Mouse (Mus musculus): ENCODE results near the gene Dtnbp1. TPM values are rescaled to one million over a fixed set of nuclear protein-coding genes. Genes with fewer than 3 reads are reported as not detected.

Gene Dtnbp1
- polyA plus RNA-seq, 1 experiment from 2014 or later, result 133 TPM

DNA sequence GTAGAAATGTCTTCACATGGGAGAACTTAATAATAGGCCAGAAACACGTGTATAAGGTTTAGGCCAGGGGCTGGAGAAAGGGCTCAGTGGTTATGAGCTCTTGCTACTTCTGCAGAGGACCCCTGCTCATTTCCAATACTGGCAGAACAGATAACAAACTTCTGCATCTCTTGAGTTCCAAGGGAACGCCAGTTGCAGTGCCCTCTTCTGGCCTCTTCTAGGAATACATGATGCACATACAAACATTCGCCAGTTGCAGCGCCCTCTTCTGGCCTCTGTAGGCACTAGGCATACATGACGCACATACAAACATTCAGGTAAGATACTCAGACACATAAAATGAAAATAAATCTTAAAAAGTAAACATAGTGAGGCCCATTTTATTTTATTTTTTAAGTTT is 4.5 kb upstream of the Dtnbp1 start:
- Histone ChIP-seq H3K4me2 (ENCODE audit: low read length) (no peak overlapping the region), H3K36me3 (ENCODE audit: control insufficient read depth, insufficient read depth, low read length) (no peaks in the 10 kb centered on the region), H3K9me3 (ENCODE audit: control insufficient read depth, low read length) (no peaks in the 10 kb centered on the region), H3K4me3 (ENCODE audit: low read length) (no peak overlapping the region), H3K9ac (ENCODE audit: low read depth, low read length) (no peak overlapping the region), H3K4me1 (ENCODE audit: control insufficient read depth, insufficient read depth, low read depth, low read length) (peaks cover 6% of the 10 kb centered on the region), H3K27ac (ENCODE audit: low read depth, low read length) (no peak overlapping the region), H3K27me3 (replicated peaks; ENCODE audit: control insufficient read depth, insufficient read depth, low read length) (no peaks in the 10 kb centered on the region)
- no peak for ATAC-seq
- 82% methylated on average over 5 of the region's 5 CpGs for WGBS

- H3K4me2 ChIP-seq (ENCODE audit: low read length), result no peak overlapping the region
- H3K27me3 ChIP-seq (replicated peaks; ENCODE audit: control insufficient read depth, insufficient read depth, low read length), result no peaks in the 10 kb centered on the region
- H3K9ac ChIP-seq (ENCODE audit: low read depth, low read length), result no peak overlapping the region
- no peak for ATAC-seq
- WGBS, result 81% methylated on average over 7 of the region's 7 CpGs
- H3K4me1 ChIP-seq (ENCODE audit: control insufficient read depth, insufficient read depth, low read depth, low read length), result peaks cover 7% of the 10 kb centered on the region
- H3K9me3 ChIP-seq (ENCODE audit: control insufficient read depth, low read length), result no peaks in the 10 kb centered on the region
- no peaks in the 10 kb centered on the region for H3K36me3 ChIP-seq (ENCODE audit: control insufficient read depth, insufficient read depth, low read length)
- no peak overlapping the region for H3K4me3 ChIP-seq (ENCODE audit: low read length)
- no peak overlapping the region for H3K27ac ChIP-seq (ENCODE audit: low read depth, low read length)
Observed at GRCm38 (mm10) chr13:45005861-45006260, 3.9 kb upstream of the Dtnbp1 start.

DNA sequence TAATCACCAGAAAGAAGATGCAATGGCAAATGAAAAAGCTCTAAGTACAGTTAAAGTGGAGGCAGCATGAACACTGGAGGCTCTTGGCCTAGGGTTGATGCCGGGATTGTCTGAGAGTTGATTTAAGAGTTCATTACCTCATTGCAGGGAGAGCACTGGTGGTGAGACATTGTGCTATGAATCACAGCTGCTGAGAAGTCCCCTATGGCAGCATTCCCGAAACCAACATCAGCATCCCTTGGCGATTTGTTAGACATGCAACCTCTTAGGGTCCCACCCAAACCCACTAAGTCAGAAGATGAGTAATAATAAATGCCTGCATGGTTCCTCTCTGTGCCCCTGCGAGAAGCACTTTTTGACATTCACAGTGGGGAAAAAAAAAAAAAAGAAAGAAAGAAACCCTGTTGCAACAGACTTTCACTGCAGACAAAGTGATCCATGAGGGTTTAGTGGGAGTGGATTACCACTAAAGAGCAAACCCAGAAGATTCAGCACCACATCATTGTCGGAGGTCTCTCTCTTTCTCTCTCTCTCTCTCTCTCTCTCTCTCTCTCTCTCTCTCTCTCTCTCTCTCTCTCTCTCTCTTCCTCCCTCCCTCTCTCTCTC is 3.1 kb upstream of the Dtnbp1 start:
- H3K4me1 ChIP-seq (ENCODE audit: control insufficient read depth, insufficient read depth, low read depth, low read length), result peaks cover 13% of the 10 kb centered on the region
- no peaks in the 10 kb centered on the region for H3K27me3 ChIP-seq (replicated peaks; ENCODE audit: control insufficient read depth, insufficient read depth, low read length)
- H3K4me3 ChIP-seq (ENCODE audit: low read length), result no peak overlapping the region
- H3K9me3 ChIP-seq (ENCODE audit: control insufficient read depth, low read length), result no peaks in the 10 kb centered on the region
- ATAC-seq, result no peak
- no peaks in the 10 kb centered on the region for H3K36me3 ChIP-seq (ENCODE audit: control insufficient read depth, insufficient read depth, low read length)
- H3K27ac ChIP-seq (ENCODE audit: low read depth, low read length), result no peak overlapping the region
- 75% methylated on average over 5 of the region's 5 CpGs for WGBS
- H3K9ac ChIP-seq (ENCODE audit: low read depth, low read length), result no peak overlapping the region
- H3K4me2 ChIP-seq (ENCODE audit: low read length), result no peak overlapping the region

DNA sequence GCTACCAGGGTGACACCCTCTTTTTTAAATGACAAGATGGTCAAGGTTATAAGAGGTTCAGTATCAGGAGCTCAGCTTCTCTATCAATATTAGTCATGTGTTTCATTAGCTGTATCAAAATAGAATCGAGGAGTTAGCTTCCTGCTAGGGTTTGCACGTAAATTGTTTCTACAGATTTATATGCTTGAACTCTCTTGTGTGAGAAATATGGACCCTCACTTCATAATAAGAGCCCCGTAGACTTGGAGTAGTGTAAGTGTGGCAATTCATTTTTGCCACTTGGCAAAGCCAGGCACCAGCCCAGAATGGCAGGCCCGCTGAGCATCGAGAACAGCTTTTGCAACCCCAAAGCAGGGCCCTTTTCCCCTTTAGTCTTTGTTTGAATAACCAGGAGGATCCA is 1.1 kb upstream of the Dtnbp1 start:
- Histone ChIP-seq H3K4me1 (ENCODE audit: control insufficient read depth, insufficient read depth, low read depth, low read length) (peaks cover 17% of the 10 kb centered on the region), H3K27me3 (replicated peaks; ENCODE audit: control insufficient read depth, insufficient read depth, low read length) (no peaks in the 10 kb centered on the region), H3K9me3 (ENCODE audit: control insufficient read depth, low read length) (no peaks in the 10 kb centered on the region), H3K36me3 (ENCODE audit: control insufficient read depth, insufficient read depth, low read length) (no peaks in the 10 kb centered on the region), H3K27ac (ENCODE audit: low read depth, low read length) (no peak overlapping the region), H3K4me2 (ENCODE audit: low read length) (peak overlapping the region; percentile 67), H3K4me3 (ENCODE audit: low read length) (no peak overlapping the region; the same call in 1 of the 2 replicates), H3K9ac (ENCODE audit: low read depth, low read length) (no peak overlapping the region)
- 66% methylated on average over 5 of the region's 5 CpGs for WGBS
- no peak for ATAC-seq

DNA sequence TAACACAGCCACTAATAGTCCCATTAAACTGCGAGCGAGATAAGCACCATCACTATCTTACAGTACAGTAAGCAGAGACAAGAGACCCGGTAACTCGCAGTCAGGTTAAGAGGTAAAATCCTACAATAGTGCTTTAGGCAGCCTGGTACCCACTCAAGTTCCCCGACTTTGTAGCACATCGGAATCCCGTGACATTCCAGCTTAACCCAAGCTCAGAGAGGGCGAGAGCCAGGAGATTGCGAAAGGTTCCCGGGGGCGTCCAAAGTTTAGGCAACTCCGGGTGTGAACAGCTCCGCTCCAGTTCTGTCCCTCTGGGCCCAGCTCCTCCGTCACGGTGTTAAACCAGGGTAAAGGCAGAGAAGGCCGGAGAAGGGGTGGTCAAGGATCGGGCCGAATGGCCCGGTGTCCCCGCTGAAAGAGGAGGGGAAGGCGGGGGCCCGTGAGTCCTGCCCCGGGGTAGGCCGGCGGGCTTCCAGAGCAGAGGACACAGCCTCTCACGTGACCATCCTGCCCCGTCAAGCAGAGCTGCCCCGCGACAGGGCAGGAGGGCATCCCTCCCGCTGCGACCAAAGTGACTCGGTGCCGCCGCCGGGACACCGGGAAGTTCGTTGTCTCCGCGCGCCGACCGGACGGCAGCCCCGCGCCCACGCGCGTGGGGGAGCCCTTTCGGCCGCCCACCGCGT is 578 bp downstream of the Dtnbp1 start:
- H3K27ac ChIP-seq (ENCODE audit: low read depth, low read length), result peak overlapping the region; percentile 84
- peak overlapping the region; percentile 67 for H3K4me2 ChIP-seq (ENCODE audit: low read length)
- H3K27me3 ChIP-seq (replicated peaks; ENCODE audit: control insufficient read depth, insufficient read depth, low read length), result no peaks in the 10 kb centered on the region
- ATAC-seq, result peak; percentile 50
- no peaks in the 10 kb centered on the region for H3K36me3 ChIP-seq (ENCODE audit: control insufficient read depth, insufficient read depth, low read length)
- no peaks in the 10 kb centered on the region for H3K9me3 ChIP-seq (ENCODE audit: control insufficient read depth, low read length)
- peak overlapping the region; percentile 94 for H3K4me3 ChIP-seq (ENCODE audit: low read length)
- H3K4me1 ChIP-seq (ENCODE audit: control insufficient read depth, insufficient read depth, low read depth, low read length), result peaks cover 17% of the 10 kb centered on the region
- peak overlapping the region; percentile 87 for H3K9ac ChIP-seq (ENCODE audit: low read depth, low read length)
- WGBS, result under 1% methylated on average over 42 of the region's 52 CpGs

GRCm38 (mm10) chr13:45000836-45001227 is 1.1 kb downstream of the Dtnbp1 start:
- Histone ChIP-seq H3K4me2 (ENCODE audit: low read length) (peak overlapping the region; percentile 67), H3K9me3 (ENCODE audit: control insufficient read depth, low read length) (no peaks in the 10 kb centered on the region), H3K36me3 (ENCODE audit: control insufficient read depth, insufficient read depth, low read length) (no peaks in the 10 kb centered on the region), H3K9ac (ENCODE audit: low read depth, low read length) (peak overlapping the region; percentile 87; the same call in 1 of the 2 replicates), H3K4me1 (ENCODE audit: control insufficient read depth, insufficient read depth, low read depth, low read length) (peaks cover 17% of the 10 kb centered on the region), H3K4me3 (ENCODE audit: low read length) (peak overlapping the region; percentile 94), H3K27ac (ENCODE audit: low read depth, low read length) (peak overlapping the region; percentile 84; the same call in 1 of the 2 replicates), H3K27me3 (replicated peaks; ENCODE audit: control insufficient read depth, insufficient read depth, low read length) (no peaks in the 10 kb centered on the region)
- ATAC-seq, result no peak
- 13% methylated on average over 7 of the region's 7 CpGs for WGBS

GRCm38 (mm10) chr13:44999211-44999610 is 2.7 kb downstream of the Dtnbp1 start:
- no peaks in the 10 kb centered on the region for H3K36me3 ChIP-seq (ENCODE audit: control insufficient read depth, insufficient read depth, low read length)
- WGBS, result 93% methylated on average over 12 of the region's 12 CpGs
- H3K27me3 ChIP-seq (replicated peaks; ENCODE audit: control insufficient read depth, insufficient read depth, low read length), result no peaks in the 10 kb centered on the region
- H3K4me3 ChIP-seq (ENCODE audit: low read length), result no peak overlapping the region
- no peak overlapping the region for H3K9ac ChIP-seq (ENCODE audit: low read depth, low read length)
- no peak for ATAC-seq
- peaks cover 17% of the 10 kb centered on the region for H3K4me1 ChIP-seq (ENCODE audit: control insufficient read depth, insufficient read depth, low read depth, low read length)
- H3K27ac ChIP-seq (ENCODE audit: low read depth, low read length), result no peak overlapping the region
- no peaks in the 10 kb centered on the region for H3K9me3 ChIP-seq (ENCODE audit: control insufficient read depth, low read length)
- H3K4me2 ChIP-seq (ENCODE audit: low read length), result no peak overlapping the region

- H3K36me3 ChIP-seq (ENCODE audit: control insufficient read depth, insufficient read depth, low read length), result 0 out of 2 replicates have a peak, but pooled peaks cover 2% of the 10 kb centered on the region
Observed at GRCm38 (mm10) chr13:44996339-44996738, 5.6 kb downstream of the Dtnbp1 start.

DNA sequence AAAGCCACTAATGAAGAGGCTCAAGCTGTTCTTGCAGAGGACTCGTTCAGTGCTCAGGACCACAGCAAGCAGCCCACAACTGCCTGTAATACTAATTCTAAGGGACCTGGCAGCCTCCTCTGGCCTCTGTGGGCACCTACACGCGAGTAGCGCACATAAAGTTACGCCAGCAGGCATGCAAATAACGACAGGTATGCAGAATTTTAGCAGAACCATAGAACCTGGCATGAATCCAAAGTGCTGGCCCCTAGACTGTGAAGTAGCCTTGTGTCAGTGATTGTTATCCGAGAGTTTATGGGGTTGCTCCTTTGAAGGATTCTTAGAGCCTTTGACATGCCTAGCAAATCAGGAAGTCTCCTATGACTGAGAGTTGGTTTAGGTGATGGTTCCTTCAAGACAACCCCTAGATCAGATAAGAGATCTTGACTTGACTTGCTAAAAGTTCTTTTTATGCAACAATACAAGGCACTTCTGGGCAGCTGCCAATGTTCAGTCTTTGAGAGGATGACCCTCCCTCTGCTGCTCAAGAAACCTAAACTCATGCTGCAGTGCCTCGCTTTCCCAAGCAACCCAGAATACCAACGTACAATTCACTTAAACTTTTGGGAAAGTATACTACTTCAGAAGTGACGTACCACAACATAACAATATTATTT is 9.3 kb downstream of the Dtnbp1 start:
- WGBS, result 92% methylated on average over 10 of the region's 10 CpGs
- no peak overlapping the region for H3K9ac ChIP-seq (ENCODE audit: low read depth, low read length)
- ATAC-seq, result no peak
- no peak overlapping the region for H3K4me3 ChIP-seq (ENCODE audit: low read length)
- H3K27ac ChIP-seq (ENCODE audit: low read depth, low read length), result no peak overlapping the region
- 0 out of 2 replicates have a peak, but pooled peaks cover 2% of the 10 kb centered on the region for H3K36me3 ChIP-seq (ENCODE audit: control insufficient read depth, insufficient read depth, low read length)
- no peaks in the 10 kb centered on the region for H3K27me3 ChIP-seq (replicated peaks; ENCODE audit: control insufficient read depth, insufficient read depth, low read length)
- H3K4me2 ChIP-seq (ENCODE audit: low read length), result no peak overlapping the region
- no peaks in the 10 kb centered on the region for H3K9me3 ChIP-seq (ENCODE audit: control insufficient read depth, low read length)
- no peaks in the 10 kb centered on the region for H3K4me1 ChIP-seq (ENCODE audit: control insufficient read depth, insufficient read depth, low read depth, low read length)

More at GRCm38 (mm10) chr13:44996339-44996738, 5.6 kb downstream of the Dtnbp1 start:
- Histone ChIP-seq H3K27me3 (replicated peaks; ENCODE audit: control insufficient read depth, insufficient read depth, low read length) (no peaks in the 10 kb centered on the region), H3K4me3 (ENCODE audit: low read length) (no peak overlapping the region), H3K4me2 (ENCODE audit: low read length) (no peak overlapping the region), H3K4me1 (ENCODE audit: control insufficient read depth, insufficient read depth, low read depth, low read length) (peaks cover 12% of the 10 kb centered on the region), H3K27ac (ENCODE audit: low read depth, low read length) (no peak overlapping the region), H3K9me3 (ENCODE audit: control insufficient read depth, low read length) (no peaks in the 10 kb centered on the region), H3K9ac (ENCODE audit: low read depth, low read length) (no peak overlapping the region)
- no peak for ATAC-seq
- WGBS, result 85% methylated on average over 5 of the region's 5 CpGs
